Mouse (Mus musculus) CH12.LX (cell line): ENCODE measurements around the gene Hdac5. TPM values are rescaled to one million over a fixed set of nuclear protein-coding genes. Genes with fewer than 3 reads are reported as not detected.
A peak's percentile ranks its signal among the peaks of the same experiment; 100 is the strongest.

ENCODE experiments used
- DNase-seq: peaks from one replicate; pipeline ENCODE4 v3.0.0-alpha.2; 2013; ENCODE audit errors: extremely low read depth
- H3K27ac ChIP-seq: 2 replicates; pipeline ENCODE4 v1.5.1; 2012; ENCODE audit warnings: low read depth, mild to moderate bottlenecking, control low read depth, moderate library complexity; ENCODE audit not compliant: insufficient read depth
- H3K27me3 ChIP-seq: replicated peaks from 2 replicates; pipeline ENCODE3; 2012; ENCODE audit warnings: inconsistent platforms
- H3K36me3 ChIP-seq, 2 experiments: replicated peaks in 1 of 2; 2 replicates each; pipeline versions ENCODE3 to v1.6.1; 2012; ENCODE audit warnings: inconsistent platforms in 1 of 2, low read length in 1 of 2, mild to moderate bottlenecking in 1 of 2, mixed read lengths in 1 of 2, moderate library complexity in 1 of 2; ENCODE audit not compliant: control insufficient read depth in 1 of 2, insufficient read depth in 1 of 2
- H3K4me1 ChIP-seq, 2 experiments: 2 replicates each; pipeline ENCODE4 v1.6.1; 2012; ENCODE audit warnings: inconsistent platforms in 1 of 2, moderate library complexity in 1 of 2; ENCODE audit not compliant: insufficient read depth in 2 of 2, control insufficient read depth in 1 of 2
- H3K4me2 ChIP-seq: 2 replicates; pipeline ENCODE4 v1.6.1; 2012; ENCODE audit warnings: low read depth, mild to moderate bottlenecking, control low read depth; ENCODE audit not compliant: poor library complexity, insufficient read depth, severe bottlenecking
- H3K4me3 ChIP-seq, 3 experiments: fragments of 150-350 bp in 1 of 3; sonication (generic) in 1 of 3; replicated peaks in 1 of 3; 2 replicates each; pipeline versions ENCODE3 to v1.5.1; 2011 to 2012; ENCODE audit warnings: low read depth in 2 of 3, low read length in 2 of 3, mild to moderate bottlenecking in 2 of 3, moderate library complexity in 2 of 3, control low read depth in 1 of 3, improper control_type of control experiment in 1 of 3, inconsistent platforms in 1 of 3, mixed read lengths in 1 of 3; ENCODE audit not compliant: poor library complexity in 1 of 3
- H3K79me2 ChIP-seq: replicated peaks from 2 replicates; pipeline ENCODE4 v1.6.1; 2012; ENCODE audit warnings: mild to moderate bottlenecking, moderate library complexity; ENCODE audit not compliant: control insufficient read depth, poor library complexity, insufficient read depth, severe bottlenecking; ENCODE audit errors: extremely low read depth
- H3K9ac ChIP-seq: 2 replicates; pipeline ENCODE4 v1.6.1; 2012; ENCODE audit warnings: low read depth, mild to moderate bottlenecking, control low read depth, moderate library complexity; ENCODE audit not compliant: insufficient read depth
- H3K9me3 ChIP-seq: replicated peaks from 2 replicates; pipeline ENCODE3; 2012; ENCODE audit warnings: low read length, inconsistent platforms, mixed read lengths
- BHLHE40 ChIP-seq: IDR thresholded peaks from 2 replicates; pipeline ENCODE4 v1.6.1; 2011; ENCODE audit warnings: mild to moderate bottlenecking, low read depth, low read length, improper control_type of control experiment
- CHD1 ChIP-seq: IDR thresholded peaks from 2 replicates; pipeline ENCODE4 v1.6.1; 2012; ENCODE audit warnings: low read depth, low read length, improper control_type of control experiment, inconsistent platforms
- CHD2 ChIP-seq: IDR thresholded peaks from 2 replicates; pipeline ENCODE4 v1.6.1; 2011; ENCODE audit warnings: low read length, improper control_type of control experiment
- CTCF ChIP-seq, 2 experiments: IDR thresholded peaks in 1 of 2; conservative IDR thresholded peaks in 1 of 2; 2 replicates each; pipeline ENCODE4 v1.5.1; 2011 to 2012; ENCODE audit warnings: low read depth in 2 of 2, low read length in 2 of 2, improper control_type of control experiment in 1 of 2, inconsistent platforms in 1 of 2, mild to moderate bottlenecking in 1 of 2, moderate library complexity in 1 of 2
- E2F4 ChIP-seq: IDR thresholded peaks from 2 replicates; pipeline ENCODE4 v1.6.1; 2011; ENCODE audit warnings: low read depth, low read length, improper control_type of control experiment; ENCODE audit not compliant: insufficient replicate concordance
- ELF1 ChIP-seq: IDR thresholded peaks from 2 replicates; pipeline ENCODE4 v1.6.1; 2014; ENCODE audit warnings: low read depth, mild to moderate bottlenecking, inconsistent platforms, low read length, improper control_type of control experiment
- EP300 ChIP-seq: IDR thresholded peaks from 2 replicates; pipeline ENCODE4 v1.6.1; 2011; ENCODE audit warnings: low read length, improper control_type of control experiment
- ETS1 ChIP-seq: conservative IDR thresholded peaks from 2 replicates; pipeline ENCODE4 v1.6.1; 2012; ENCODE audit warnings: low read depth, mild to moderate bottlenecking, inconsistent platforms, low read length, improper control_type of control experiment, moderate library complexity
- GABPA ChIP-seq: IDR thresholded peaks from 2 replicates; pipeline ENCODE4 v1.6.1; 2012; ENCODE audit warnings: low read depth, low read length, improper control_type of control experiment, inconsistent platforms; ENCODE audit not compliant: insufficient replicate concordance
- IRF4 ChIP-seq: IDR thresholded peaks from 2 replicates; pipeline ENCODE4 v1.6.1; 2014; ENCODE audit warnings: low read depth, mild to moderate bottlenecking, inconsistent platforms, low read length, improper control_type of control experiment
- JUN ChIP-seq: IDR thresholded peaks from 2 replicates; pipeline ENCODE4 v1.6.1; 2011; ENCODE audit warnings: low read depth, mild to moderate bottlenecking, low read length, improper control_type of control experiment, moderate library complexity; ENCODE audit not compliant: insufficient read depth
- JUND ChIP-seq: conservative IDR thresholded peaks from 2 replicates; pipeline ENCODE4 v1.6.1; 2011; ENCODE audit warnings: low read depth, low read length, improper control_type of control experiment
- KAT2A ChIP-seq: IDR thresholded peaks from 2 replicates; pipeline ENCODE4 v1.6.1; 2012; ENCODE audit warnings: low read length, improper control_type of control experiment, inconsistent platforms; ENCODE audit not compliant: insufficient replicate concordance
- MAFK ChIP-seq: IDR thresholded peaks from 2 replicates; pipeline ENCODE4 v1.6.1; 2011; ENCODE audit warnings: low read length, improper control_type of control experiment; ENCODE audit not compliant: insufficient replicate concordance
- MAX ChIP-seq: IDR thresholded peaks from 2 replicates; pipeline ENCODE4 v1.6.1; 2011; ENCODE audit warnings: low read length, improper control_type of control experiment
- MAZ ChIP-seq: IDR thresholded peaks from 2 replicates; pipeline ENCODE4 v1.6.1; 2012; ENCODE audit warnings: low read depth, mild to moderate bottlenecking, inconsistent platforms, low read length, improper control_type of control experiment, moderate library complexity
- MXI1 ChIP-seq: IDR thresholded peaks from 2 replicates; pipeline ENCODE4 v1.6.1; 2011; ENCODE audit warnings: mild to moderate bottlenecking, low read depth, low read length, improper control_type of control experiment
- MYC ChIP-seq: IDR thresholded peaks from 2 replicates; pipeline ENCODE4 v1.6.1; 2011; ENCODE audit warnings: low read depth, mild to moderate bottlenecking, improper control_type of control experiment, low read length
- NRF1 ChIP-seq: IDR thresholded peaks from 2 replicates; pipeline ENCODE4 v1.6.1; 2014; ENCODE audit warnings: low read depth, mild to moderate bottlenecking, inconsistent platforms, low read length, improper control_type of control experiment, moderate library complexity
- PAX5 ChIP-seq: IDR thresholded peaks from 2 replicates; pipeline ENCODE4 v1.6.1; 2012; ENCODE audit warnings: low read length, inconsistent platforms, mixed read lengths
- POLR2A ChIP-seq: IDR thresholded peaks from 2 replicates; pipeline ENCODE4 v1.6.1; 2011; ENCODE audit warnings: low read depth, mild to moderate bottlenecking, improper control_type of control experiment, low read length
- RCOR1 ChIP-seq: conservative IDR thresholded peaks from 2 replicates; pipeline ENCODE4 v1.6.1; 2012; ENCODE audit warnings: low read depth, mild to moderate bottlenecking, inconsistent platforms, low read length, improper control_type of control experiment
- SMC3 ChIP-seq: IDR thresholded peaks from 2 replicates; pipeline ENCODE4 v1.6.1; 2011; ENCODE audit warnings: low read depth, low read length, improper control_type of control experiment
- TCF12 ChIP-seq: IDR thresholded peaks from 2 replicates; pipeline ENCODE4 v1.6.1; 2014; ENCODE audit warnings: low read depth, mild to moderate bottlenecking, inconsistent platforms, low read length, improper control_type of control experiment
- UBTF ChIP-seq: IDR thresholded peaks from 2 replicates; pipeline ENCODE4 v1.6.1; 2012; ENCODE audit warnings: low read depth, mild to moderate bottlenecking, inconsistent platforms, low read length, improper control_type of control experiment, moderate library complexity
- USF1 ChIP-seq: IDR thresholded peaks from 2 replicates; pipeline ENCODE4 v1.6.1; 2014; ENCODE audit warnings: low read depth, mild to moderate bottlenecking, inconsistent platforms, low read length, improper control_type of control experiment
- ZC3H11A ChIP-seq: IDR thresholded peaks from 2 replicates; pipeline ENCODE4 v1.6.1; 2012; ENCODE audit warnings: low read depth, mild to moderate bottlenecking, inconsistent platforms, low read length, improper control_type of control experiment
- ZMIZ1 ChIP-seq: IDR thresholded peaks from 2 replicates; pipeline ENCODE4 v1.6.1; 2012; ENCODE audit warnings: low read depth, mild to moderate bottlenecking, inconsistent platforms, low read length, improper control_type of control experiment
- ZNF384 ChIP-seq: IDR thresholded peaks from 2 replicates; pipeline ENCODE4 v1.6.1; 2012; ENCODE audit warnings: low read depth, low read length, improper control_type of control experiment, inconsistent platforms
- dilution Hi-C: fragments of 300-500 bp; cut with MboI; formaldehyde crosslinking; loops from 2 replicates; pipeline ENCODE4 v1.14.3; 2020; ENCODE audit warnings: low sequenced_read_pairs; ENCODE audit not compliant: extremely low pct_unique_long_range_greater_than_20kb, extremely low pct_ligation_motif_present
- in situ Hi-C: fragments of 300-500 bp; cut with MboI; formaldehyde crosslinking; loops from 3 replicates; pipeline ENCODE4 v1.14.3; 2019; ENCODE audit warnings: low sequenced_read_pairs, low pct_ligation_motif_present, low pct_unique_long_range_greater_than_20kb, mixed read lengths
- polyA plus RNA-seq: library from polyadenylated mRNA; unstranded; fragments of >175 nt; gene quantifications from 2 replicates; pipeline ENCODE4 v1.2.1, GENCODE M21; 2012; ENCODE audit warnings: low read depth; ENCODE audit not compliant: insufficient read length
- total RNA-seq, 2 experiments: library from RNA; depleted of rRNA; stranded (reverse); fragments of 300-350 nt in 1 of 2; fragments of >200 nt in 1 of 2; gene quantifications; 2 replicates each; pipeline ENCODE4 v1.2.3; 2012 to 2014

The Hdac5 gene
- total and polyA plus RNA-seq, 3 experiments = 24.9 to 49.6 (median 46.4) TPM

- H3K27me3 ChIP-seq = peaks cover 24% of the 10 kb centered on the region
- dilution Hi-C loops (no loop called here), in situ Hi-C loops (no loop called here)
- peaks cover 11% of the 10 kb centered on the region for H3K9me3 ChIP-seq
- no peak overlapping the region for H3K4me3 ChIP-seq
- H3K27ac ChIP-seq = no peak overlapping the region
- H3K36me3 ChIP-seq = peaks cover 0 to 4% of the 10 kb centered on the region in 2 experiments
- H3K79me2 ChIP-seq = peaks cover 3% of the 10 kb centered on the region; the same call in 1 of the 2 replicates
- peak overlapping the region; percentile 62; the same call in 1 of the 2 replicates for H3K4me2 ChIP-seq
- TF ChIP-seq CHD1 (no peak), MXI1 (no peak), MAX (no peak), ZNF384 (no peak), ETS1 (no peak), BHLHE40 (no peak), MAFK (no peak), PAX5 (no peak), CTCF (conservative IDR thresholded peaks at IDR 0.05 in 1 of 2, IDR thresholded peaks at IDR 0.05 in 1 of 2; ENCODE audit: low read depth in 2 of 2, low read length in 2 of 2) (no peak), ELF1 (no peak), IRF4 (no peak), USF1 (no peak), JUN (no peak), UBTF (no peak), NRF1 (no peak), RCOR1 (no peak), MAZ (no peak), EP300 (no peak)
- H3K4me1 ChIP-seq = peaks cover 8 to 28% of the 10 kb centered on the region in 2 experiments
- DNase-seq = no peak
- no peak overlapping the region for H3K9ac ChIP-seq
Observed at GRCm38 (mm10) chr11:102245581-102246272, 15.8 kb upstream of the Hdac5 start.

DNA sequence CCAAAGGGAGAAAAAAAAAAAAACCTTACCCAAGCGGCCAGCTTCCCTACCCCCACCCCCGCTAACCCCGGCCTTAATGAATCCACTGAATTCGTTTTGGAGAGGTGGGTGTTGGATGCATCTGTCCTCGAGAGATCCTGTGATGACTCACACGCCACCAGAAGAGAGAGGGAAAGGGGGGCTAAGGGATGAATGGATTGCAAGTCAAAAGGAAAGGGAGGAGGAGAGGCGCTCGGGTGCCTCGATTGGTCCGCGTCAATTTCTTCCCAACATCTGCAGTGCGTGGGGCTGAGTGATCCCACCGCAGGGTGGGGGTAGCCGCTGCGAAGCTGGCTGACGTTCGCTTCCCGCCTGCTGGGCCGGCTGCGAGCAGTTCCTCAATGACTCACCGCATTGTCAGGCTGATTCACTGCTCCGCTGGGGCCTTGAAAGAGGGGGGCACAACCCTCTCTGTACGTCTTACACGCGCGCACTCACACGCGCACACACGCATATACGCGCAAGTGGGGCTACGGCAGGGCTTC, 15.0 kb upstream of the Hdac5 start:
- peak; percentile 66 for DNase-seq
- peaks cover 8 to 23% of the 10 kb centered on the region in 2 experiments for H3K4me1 ChIP-seq
- H3K9ac ChIP-seq = peak overlapping the region; percentile 41
- peaks cover 3% of the 10 kb centered on the region; the same call in 1 of the 2 replicates for H3K79me2 ChIP-seq
- peak overlapping the region in 1 of 3 experiments; percentile 20 for H3K4me3 ChIP-seq
- in situ Hi-C loops (no loop called here), dilution Hi-C loops (no loop called here)
- H3K27ac ChIP-seq = no peak overlapping the region
- H3K9me3 ChIP-seq = peaks cover 11% of the 10 kb centered on the region
- H3K36me3 ChIP-seq = no peaks in the 10 kb centered on the region
- peaks cover 24% of the 10 kb centered on the region for H3K27me3 ChIP-seq
- H3K4me2 ChIP-seq = peak overlapping the region; percentile 62
- TF ChIP-seq ZMIZ1 (no peak), SMC3 (no peak), JUND (no peak), CHD2 (peak; percentile 54; the same call in 1 of the 2 replicates), JUN (peak; percentile 27; the same call in 1 of the 2 replicates), IRF4 (peak; percentile 82), TCF12 (peak; percentile 35; the same call in 1 of the 2 replicates), GABPA (no peak), ELF1 (peak; percentile 61), MAX (peak; percentile 46; the same call in 1 of the 2 replicates), PAX5 (no peak), BHLHE40 (peak; percentile 27), KAT2A (no peak), ZNF384 (peak; percentile 82), ETS1 (peak; percentile 79), EP300 (peak; percentile 58; the same call in 1 of the 2 replicates), MYC (peak; percentile 14; the same call in 1 of the 2 replicates), E2F4 (peak; percentile 81; the same call in 1 of the 2 replicates), POLR2A (0 out of 2 replicates have a peak, but pooled peaks have one; percentile 14), ZC3H11A (no peak), MAZ (peak; percentile 65), NRF1 (peak; percentile 56), MXI1 (peak; percentile 59; the same call in 1 of the 2 replicates)
